Mouse (Mus musculus): ENCODE results near the gene Trabd2b.

GRCm38 (mm10) chr4:114518571-114518970 lies 112.0 kb downstream of the Trabd2b start:
- no peak for TF ChIP-seq POLR2A (IDR thresholded peaks at IDR 0.05; ENCODE audit: control insufficient read depth, low read depth, low read length)
- TF ChIP-seq CTCF (IDR thresholded peaks at IDR 0.05; ENCODE audit: control insufficient read depth, insufficient read depth, insufficient replicate concordance, low read depth, low read length): no peak

All from testis, adult 2 months (tissue).